Mouse (Mus musculus) frontal cortex, postnatal 10 days (tissue): ENCODE measurements around the gene Bdnf.

Source experiments
- DNase-seq, 2 experiments: peaks; one replicate each; pipeline ENCODE4 v3.0.0; 2022; ENCODE audit warnings: low spot score in 2 of 2, mixed read lengths in 1 of 2

Bdnf gene

GRCm38 (mm10) chr2:109704053-109704452 lies 29.6 kb downstream of the Bdnf start:
- no peak for DNase-seq

GRCm38 (mm10) chr2:109706524-109706923 lies 32.0 kb downstream of the Bdnf start:
- no peak for DNase-seq

GRCm38 (mm10) chr2:109709346-109709745 lies 34.8 kb downstream of the Bdnf start:
- no peak for DNase-seq

- DNase-seq: no peak
Measured at GRCm38 (mm10) chr2:109711049-109711448, 36.5 kb downstream of the Bdnf start.

- DNase-seq: no peak
Measured at GRCm38 (mm10) chr2:109725261-109725660, 50.8 kb downstream of the Bdnf start.

GRCm38 (mm10) chr2:109725831-109726230 lies 51.3 kb downstream of the Bdnf start:
- no peak for DNase-seq

GRCm38 (mm10) chr2:109729221-109729620 lies 54.7 kb downstream of the Bdnf start:
- DNase-seq: no peak

GRCm38 (mm10) chr2:109733201-109734039 lies 58.9 kb downstream of the Bdnf start:
- no peak for DNase-seq

GRCm38 (mm10) chr2:109734228-109734627 lies 59.7 kb downstream of the Bdnf start:
- no peak for DNase-seq

GRCm38 (mm10) chr2:109734666-109735065 lies 60.2 kb downstream of the Bdnf start:
- no peak for DNase-seq

GRCm38 (mm10) chr2:109735347-109735746 lies 60.8 kb downstream of the Bdnf start:
- DNase-seq: no peak

- no peak for DNase-seq
Measured at GRCm38 (mm10) chr2:109736306-109736705, 61.8 kb downstream of the Bdnf start.

- no peak for DNase-seq
Measured at GRCm38 (mm10) chr2:109738331-109738730, 63.8 kb downstream of the Bdnf start.

GRCm38 (mm10) chr2:109743208-109743960 lies 68.9 kb downstream of the Bdnf start:
- no peak for DNase-seq

- no peak for DNase-seq
Measured at GRCm38 (mm10) chr2:109746223-109746622, 71.7 kb downstream of the Bdnf start.

- DNase-seq: no peak
Measured at GRCm38 (mm10) chr2:109748412-109748811, 73.9 kb downstream of the Bdnf start.

GRCm38 (mm10) chr2:109748815-109749214 lies 74.3 kb downstream of the Bdnf start:
- no peak for DNase-seq

- DNase-seq: no peak
Measured at GRCm38 (mm10) chr2:109749964-109750363, 75.5 kb downstream of the Bdnf start.

- no peak for DNase-seq
Measured at GRCm38 (mm10) chr2:109750484-109750883, 76.0 kb downstream of the Bdnf start.

GRCm38 (mm10) chr2:109756305-109756704 lies 81.8 kb downstream of the Bdnf start:
- no peak for DNase-seq

- no peak for DNase-seq
Measured at GRCm38 (mm10) chr2:109766772-109767171, 92.3 kb downstream of the Bdnf start.

GRCm38 (mm10) chr2:109768814-109769213 lies 94.3 kb downstream of the Bdnf start:
- DNase-seq: no peak

GRCm38 (mm10) chr2:109776374-109776773 lies 101.9 kb downstream of the Bdnf start:
- no peak for DNase-seq
